In the genomic region with DNA sequence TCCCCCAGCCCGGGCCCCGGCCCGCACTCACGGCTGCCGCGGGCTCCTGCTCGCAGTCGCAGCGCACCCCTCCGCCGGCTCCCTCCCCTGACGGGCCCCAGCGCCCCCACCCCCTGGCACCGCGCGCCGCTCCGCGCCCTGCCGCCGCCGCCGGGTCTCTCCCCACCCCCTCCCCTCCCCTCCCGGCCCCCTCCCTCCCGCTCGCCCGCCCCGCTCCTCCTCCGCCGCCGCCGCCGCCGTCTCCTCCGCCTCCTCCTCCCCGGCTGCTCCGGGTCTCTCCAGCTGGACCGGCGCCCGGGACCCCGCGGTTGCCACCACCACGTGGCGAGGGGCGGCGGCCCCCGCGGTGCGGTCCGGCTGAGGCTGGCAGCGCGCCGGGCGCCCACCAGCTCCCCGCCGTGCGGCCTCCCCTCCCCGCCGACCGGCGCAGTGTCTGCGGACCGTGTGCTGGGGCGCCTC, we compare ENCODE assay signal across 8 mouse cellular contexts. TPM values are rescaled to one million over a fixed set of nuclear protein-coding genes. Genes with fewer than 3 reads are reported as not detected.
DNase-seq lines count a peak whose midpoint lies in the region; ATAC-seq and TF ChIP-seq lines count a peak whose summit lies in the region.

A gene (minus strand): TSS at position 153 of the 459 bp plus-strand sequence.

- TF ChIP-seq CTCF in embryonic fibroblast, embryonic 13.5 days (IDR thresholded peaks at IDR 0.05; ENCODE audit: borderline replicate concordance, insufficient read depth, low read length): no peak

- H3K9me3 ChIP-seq in midbrain, embryonic 15.5 days: no peaks in the 10 kb centered on the region

- H3K36me3 ChIP-seq in midbrain, embryonic 15.5 days (replicated peaks): no peaks in the 10 kb centered on the region; the same call in 1 of the 2 replicates

- WGBS in midbrain, embryonic 15.5 days: under 1% methylated on average over 34 of the region's 64 CpGs

- H3K27me3 ChIP-seq in midbrain, embryonic 15.5 days (replicated peaks): no peaks in the 10 kb centered on the region

- intact Hi-C loops in left cerebral cortex, postnatal 4 days (cut with DNase I): no loop called here

- H3K4me1 ChIP-seq in embryonic fibroblast, embryonic 13.5 days (ENCODE audit: control insufficient read depth, insufficient read depth, low read length): peaks cover 14% of the 10 kb centered on the region
- peaks cover 29% of the 10 kb centered on the region for H3K4me1 ChIP-seq in midbrain, embryonic 15.5 days

- H3K4me2 ChIP-seq in midbrain, embryonic 15.5 days: peak within 1 kb of the TSS; percentile 78

- TF ChIP-seq POLR2A in embryonic fibroblast, embryonic 13.5 days (IDR thresholded peaks at IDR 0.05; ENCODE audit: low read depth, low read length): no peak

- no peak for DNase-seq in frontal cortex, adult 2 months (ENCODE audit: extremely low spot score in 1 of 2, low spot score in 1 of 2)
- no peak for DNase-seq in frontal cortex, postnatal 36 days (ENCODE audit: low spot score in 2 of 2)
- DNase-seq in adrenal gland, adult (ENCODE audit: inconsistent age in 2 of 2, low spot score in 1 of 2): peak; percentile 37 to 65
- DNase-seq in heart, postnatal 4 days: peak; percentile 56
- peak; percentile 80 for DNase-seq in left cerebral cortex, postnatal 4 days

- H3K4me3 ChIP-seq in embryonic fibroblast, embryonic 13.5 days (ENCODE audit: insufficient read depth, low read length): peak within 1 kb of the TSS; percentile 75
- peak within 1 kb of the TSS; percentile 75 for H3K4me3 ChIP-seq in midbrain, embryonic 15.5 days

- ATAC-seq in midbrain, embryonic 15.5 days (replicated peaks): peak; percentile 25
- ATAC-seq in megakaryocyte-erythroid progenitor cell, adult 5-6 weeks (replicated peaks; ENCODE audit: low FRiP score, low TSS enrichment, poor library complexity, severe bottlenecking): no peak

- peak within 1 kb of the TSS; percentile 45 for H3K27ac ChIP-seq in embryonic fibroblast, embryonic 13.5 days (ENCODE audit: insufficient read depth, low read length)
- peak within 1 kb of the TSS; percentile 95 for H3K27ac ChIP-seq in midbrain, embryonic 15.5 days

- peak within 1 kb of the TSS; percentile 78 for H3K9ac ChIP-seq in midbrain, embryonic 15.5 days

RNA-seq across cellular contexts. Expression of the gene that starts here (rescaled TPM):
- polyA plus RNA-seq in frontal cortex, adult 2 months (2012; rRNA removed): 51.1 and 62.2 TPM in 2 replicates
- 12.1 and 13.6 TPM in 2 replicates for polyA plus RNA-seq in embryonic fibroblast, embryonic 13.5 days (2011; ENCODE audit: insufficient read length, low read depth, missing spikeins)
- total RNA-seq in heart, postnatal 4 days (2021): 10 to 100 TPM; 17.0 to 17.7 TPM
- 10 to 100 TPM; 52.4 to 55.8 TPM for total RNA-seq in left cerebral cortex, postnatal 4 days (2021)
- 11.7 and 12.1 TPM in 2 replicates for polyA plus RNA-seq in midbrain, embryonic 15.5 days (2015; fragmentation: Nextera tagmentation; extraction: Ambion mirVana)
- 0.89 TPM in 1 of 2 replicates, not detected in the other for total RNA-seq in megakaryocyte-erythroid progenitor cell, adult 5-6 weeks (2014; fragmentation: Nextera tagmentation)
- 0.23 TPM in 2 replicates for total RNA-seq in megakaryocyte-erythroid progenitor cell, adult 5-6 weeks (2017)

Comparison
In these comparisons a context has a peak if more than half of its experiments do, and no peak if none do; other contexts are left out.
1. RNA of the gene that starts here (total RNA-seq): 52.4 to 55.8 TPM in left cerebral cortex, postnatal 4 days and 17.0 to 17.7 TPM in heart, postnatal 4 days; 0.23 to 0.89 TPM in megakaryocyte-erythroid progenitor cell, adult 5-6 weeks; every median in the first group is over 4 times any median in the second.
2. DNase-seq: peak in adrenal gland, adult (2 of 2), heart, postnatal 4 days (single experiment) and left cerebral cortex, postnatal 4 days (single experiment); none in frontal cortex, adult 2 months (0 of 2) and frontal cortex, postnatal 36 days (0 of 2).